Mouse (Mus musculus): ENCODE measurements around the gene Psmb6. TPM values are rescaled to one million over a fixed set of nuclear protein-coding genes. Genes with fewer than 3 reads are reported as not detected.

The Psmb6 gene
- polyA plus RNA-seq (2017; shearing (Covaris generic)): 374 TPM

DNA sequence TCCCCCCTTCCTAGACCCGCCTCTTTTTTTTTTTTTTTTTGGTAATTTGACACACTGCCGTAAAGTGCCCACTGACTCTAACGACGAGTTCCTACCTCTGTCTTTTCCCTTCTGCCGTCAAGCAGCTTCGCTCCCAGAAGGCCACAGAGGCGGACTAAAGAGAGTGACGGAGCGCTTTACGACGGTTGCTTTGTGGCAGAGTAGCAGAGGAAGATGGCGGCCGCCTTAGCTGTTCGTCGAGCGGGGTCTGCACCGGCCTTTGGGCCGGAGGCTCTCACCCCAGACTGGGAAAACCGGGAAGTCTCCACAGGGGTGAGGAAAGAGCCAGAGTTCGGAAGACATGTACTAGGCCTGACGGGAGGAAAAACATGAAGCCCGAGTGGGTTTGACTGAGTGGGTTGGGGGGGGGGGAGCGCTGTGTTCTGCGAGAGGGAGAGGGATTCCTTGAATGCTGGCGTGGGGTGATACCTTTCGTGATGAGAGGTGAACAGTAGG lies at the start of gene Psmb6:
Gene Psmb6 (plus strand): TSS at position 184 of the 495 bp plus-strand sequence.

DNA sequence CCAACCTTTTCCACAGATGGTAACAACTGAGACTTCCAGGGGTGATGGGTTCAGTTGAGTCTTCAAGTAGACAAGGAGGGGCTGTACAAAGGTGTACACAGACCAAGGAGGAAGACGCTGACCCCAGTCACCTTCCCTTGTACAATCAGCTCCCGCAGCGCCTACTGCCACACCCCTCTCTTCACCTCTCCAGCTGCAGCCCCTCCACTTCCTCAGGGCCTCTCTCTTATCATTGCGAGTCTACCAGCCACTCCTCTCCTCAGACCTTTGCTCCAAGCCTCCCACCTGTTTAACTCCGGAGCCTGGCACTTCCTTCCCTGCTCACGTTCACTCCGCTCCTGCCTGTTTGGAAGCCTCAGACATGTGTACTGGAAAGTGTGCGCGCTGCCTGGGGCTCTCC lies 20.2 kb upstream of the Psmb6 start, which contains the start of gene Tm4sf5:
Gene Tm4sf5 (plus strand): TSS at position 275 of the 400 bp plus-strand sequence.

DNA sequence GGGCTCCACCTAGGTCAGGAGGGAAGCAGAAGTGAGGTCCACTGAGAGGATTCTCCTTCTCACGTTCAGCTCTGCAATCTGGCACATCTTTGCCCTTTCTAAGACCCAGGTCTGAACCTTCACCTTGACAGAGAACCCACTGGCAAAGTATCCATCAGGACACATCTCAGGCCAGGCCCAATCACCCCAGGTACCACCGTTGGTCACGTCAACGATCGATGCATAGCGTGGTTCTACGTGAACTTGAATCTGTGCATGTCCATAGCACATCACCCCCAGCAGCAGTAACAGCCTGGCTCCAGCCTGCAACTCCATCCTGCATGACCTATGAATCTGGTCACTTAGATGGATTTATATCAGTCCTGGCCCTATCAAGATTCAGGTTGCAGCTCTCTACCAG lies 10.9 kb upstream of the Psmb6 start, which contains the start of gene Vmo1:
Gene Vmo1 (minus strand): TSS at position 329 of the 400 bp plus-strand sequence.

DNA sequence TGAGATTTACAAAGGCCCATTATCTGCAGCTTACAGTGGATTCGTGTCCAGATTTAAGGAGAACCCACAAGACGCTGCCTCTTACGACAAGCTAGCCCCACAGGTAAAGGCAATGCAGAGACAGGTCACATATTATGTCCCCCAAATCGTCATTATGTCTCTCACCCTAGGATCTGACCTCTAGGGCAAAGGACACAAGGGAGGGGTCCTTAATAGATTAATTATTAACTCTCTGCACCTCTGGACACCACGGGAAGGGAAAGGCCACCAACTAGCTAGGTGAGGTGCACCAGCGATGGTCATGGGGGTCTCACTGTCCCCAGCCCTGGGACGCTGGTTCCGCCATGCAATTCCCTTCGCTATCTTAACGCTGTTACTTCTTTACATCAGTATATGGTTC lies 6.2 kb upstream of the Psmb6 start, which contains the start of gene Gltpd2:
Gene Gltpd2 (plus strand): TSS at position 274 of the 400 bp plus-strand sequence.

DNA sequence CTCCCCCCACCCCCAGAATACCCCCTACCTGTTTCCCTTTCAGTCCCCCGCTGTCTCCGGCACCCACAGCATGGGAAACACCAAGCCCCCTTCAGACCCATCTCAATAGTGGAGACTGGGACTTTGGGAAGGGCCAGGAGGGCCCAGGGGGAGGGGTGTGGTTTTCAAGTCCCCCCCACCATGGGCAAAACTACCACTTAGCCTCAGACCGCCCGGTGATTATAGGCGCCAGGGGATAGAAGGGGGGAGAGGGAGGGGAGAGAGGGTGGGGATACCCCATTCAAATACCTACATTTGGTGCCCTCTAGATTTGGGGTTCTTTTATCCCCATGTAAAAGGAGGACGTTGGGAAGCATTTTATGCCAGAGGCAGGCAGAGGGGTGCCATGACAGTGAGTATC lies 7.7 kb downstream of the Psmb6 start, which contains the start of gene Gm40193:
Gene Gm40193 (minus strand): TSS at position 101 of the 400 bp plus-strand sequence.

DNA sequence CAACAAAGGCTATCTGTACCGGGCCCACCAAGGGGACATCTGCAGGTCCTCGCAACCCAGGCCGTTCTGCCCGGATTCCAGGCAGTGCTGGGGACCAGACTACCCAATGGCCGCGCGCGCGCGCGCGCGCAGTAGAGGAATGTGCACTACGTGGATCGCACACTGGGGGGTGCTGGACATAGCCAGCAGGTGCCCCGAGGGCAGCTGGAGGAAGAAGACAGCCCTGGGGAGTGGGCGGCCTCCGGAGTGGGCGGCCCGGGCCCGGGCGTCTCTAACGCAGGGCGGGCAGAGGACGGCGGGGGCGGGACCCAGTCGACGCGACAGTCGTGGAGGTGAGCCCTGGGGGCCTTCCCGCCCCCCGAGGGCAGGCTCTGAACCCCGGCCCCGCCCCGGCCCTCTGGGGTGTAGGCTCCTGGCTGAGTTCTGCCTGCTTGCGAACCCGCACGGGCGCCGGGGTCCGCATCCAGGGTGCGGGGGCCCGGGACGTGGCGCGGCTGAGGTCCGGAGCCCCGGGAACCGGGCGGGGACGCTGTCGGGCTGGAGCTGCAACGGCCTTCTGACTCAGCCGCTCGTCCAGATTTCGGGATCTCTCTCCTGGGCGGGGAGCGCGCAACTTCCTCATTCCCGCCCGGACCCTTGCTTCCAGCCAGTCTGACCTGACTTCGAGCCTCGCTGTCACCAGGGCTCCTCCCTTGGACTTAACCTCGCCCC lies 14.9 kb downstream of the Psmb6 start, which contains the start of gene Pld2:
Gene Pld2 (plus strand): TSS at position 188 of the 711 bp plus-strand sequence.

DNA sequence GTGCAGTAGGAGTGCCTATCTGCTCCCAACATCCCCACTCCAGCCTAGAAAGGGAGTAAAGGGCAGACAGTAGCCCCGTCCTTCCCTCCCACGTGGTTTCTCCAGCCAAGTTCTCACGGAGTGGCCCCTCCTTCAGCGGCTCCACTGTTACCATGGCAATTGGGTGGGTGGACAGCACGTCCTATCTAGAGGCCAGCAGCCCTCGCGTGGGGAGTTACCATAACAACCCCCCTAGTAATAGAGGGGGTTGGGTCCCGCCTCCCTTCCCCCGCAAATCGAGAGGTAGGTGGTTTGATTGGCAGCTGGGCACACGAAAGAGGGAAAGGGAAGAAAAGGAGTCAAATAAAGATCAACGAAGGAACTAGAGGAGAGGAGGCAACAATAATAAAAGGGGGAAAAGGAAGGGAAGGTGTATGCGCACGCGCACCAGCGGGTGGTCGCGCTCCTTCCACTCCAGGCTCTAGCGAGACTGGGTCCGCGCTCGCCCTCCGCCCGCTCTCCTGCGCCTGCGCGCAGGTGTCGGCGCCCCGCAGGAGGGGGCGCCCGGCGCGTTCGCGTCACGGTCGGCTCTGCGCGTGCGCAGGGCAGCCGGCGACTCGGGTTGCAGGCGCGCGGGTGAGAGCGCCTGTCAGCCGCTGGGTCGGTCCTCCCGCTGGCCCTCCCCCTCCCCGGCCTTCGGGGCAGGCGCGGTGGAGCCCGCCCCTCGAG lies 37.3 kb downstream of the Psmb6 start, which contains the start of gene Mink1:
Gene Mink1 (plus strand): TSS at position 595 of the 708 bp plus-strand sequence.

Other genes with a start within 250 kb of the Psmb6 start
- not detected for gene Alox12e, start 202.7 kb upstream of the Psmb6 start, polyA plus RNA-seq (2017; shearing (Covaris generic))
- not detected for gene Alox15, start 173.3 kb upstream of the Psmb6 start, polyA plus RNA-seq (2017; shearing (Covaris generic))
- gene Pelp1, start 115.3 kb upstream of the Psmb6 start, polyA plus RNA-seq (2017; shearing (Covaris generic)): 12.8 TPM
- gene Arrb2, start 92.7 kb upstream of the Psmb6 start, polyA plus RNA-seq (2017; shearing (Covaris generic)): 217 TPM
- gene Med11, start 73.4 kb upstream of the Psmb6 start, polyA plus RNA-seq (2017; shearing (Covaris generic)): 81.1 TPM
- not detected for gene Zmynd15, start 65.9 kb upstream of the Psmb6 start, polyA plus RNA-seq (2017; shearing (Covaris generic))
- 0.57 TPM for gene Cxcl16, start 65.4 kb upstream of the Psmb6 start, polyA plus RNA-seq (2017; shearing (Covaris generic))
- gene Tm4sf5, start 20.1 kb upstream of the Psmb6 start, polyA plus RNA-seq (2017; shearing (Covaris generic)): 4.0 TPM
- not detected for gene Vmo1, start 10.8 kb upstream of the Psmb6 start, polyA plus RNA-seq (2017; shearing (Covaris generic))
- gene Gltpd2, start 6.2 kb upstream of the Psmb6 start, polyA plus RNA-seq (2017; shearing (Covaris generic)): not detected
- gene Gm40193, start 7.6 kb downstream of the Psmb6 start, polyA plus RNA-seq (2017; shearing (Covaris generic)): not detected
- 2.5 TPM for gene Pld2, start 14.7 kb downstream of the Psmb6 start, polyA plus RNA-seq (2017; shearing (Covaris generic))
- 8.1 TPM for gene Mink1, start 37.5 kb downstream of the Psmb6 start, polyA plus RNA-seq (2017; shearing (Covaris generic))
- not detected for gene 4930544D05Rik, start 90.5 kb downstream of the Psmb6 start, polyA plus RNA-seq (2017; shearing (Covaris generic))
- 1.1 TPM for gene Chrne, start 93.8 kb downstream of the Psmb6 start, polyA plus RNA-seq (2017; shearing (Covaris generic))
- gene Gp1ba, start 113.8 kb downstream of the Psmb6 start, polyA plus RNA-seq (2017; shearing (Covaris generic)): 0.10 TPM
- gene Rnf167, start 121.9 kb downstream of the Psmb6 start, polyA plus RNA-seq (2017; shearing (Covaris generic)): 396 TPM
- gene Slc25a11, start 122.1 kb downstream of the Psmb6 start, polyA plus RNA-seq (2017; shearing (Covaris generic)): 170 TPM
- gene Pfn1, start 129.3 kb downstream of the Psmb6 start, polyA plus RNA-seq (2017; shearing (Covaris generic)): 4,385 TPM
- gene Eno3, start 131.8 kb downstream of the Psmb6 start, polyA plus RNA-seq (2017; shearing (Covaris generic)): 35.5 TPM
- gene Spag7, start 144.0 kb downstream of the Psmb6 start, polyA plus RNA-seq (2017; shearing (Covaris generic)): 98.7 TPM
- gene Camta2, start 162.7 kb downstream of the Psmb6 start, polyA plus RNA-seq (2017; shearing (Covaris generic)): 57.4 TPM
- 0.77 TPM for gene Inca1, start 174.8 kb downstream of the Psmb6 start, polyA plus RNA-seq (2017; shearing (Covaris generic))
- gene Kif1c, start 175.2 kb downstream of the Psmb6 start, polyA plus RNA-seq (2017; shearing (Covaris generic)): 0.38 TPM
- 5.4 TPM for gene Zfp3, start 238.8 kb downstream of the Psmb6 start, polyA plus RNA-seq (2017; shearing (Covaris generic))

Measured in activated CD4-positive, CD25-positive, alpha-beta regulatory T cell, adult 9 weeks (primary cell).